Mouse (Mus musculus): Measurements from ENCODE around the gene Arf6.
"Not testable (repeated sequence)": the region's sequence is repeated elsewhere in the genome, so short reads cannot be mapped to it uniquely, and the experiment has no call there.

Arf6 gene

GRCm38 (mm10) chr12:69371854-69372671 is at the start of gene Arf6, which contains the start of gene Gm9887:
TSS of gene Arf6 (plus strand) at chr12:69372150.
TSS of gene Gm9887 (minus strand) at chr12:69372458.
- DNase-seq (ENCODE audit: low spot score in 2 of 2), result peak; percentile 99 to 100

- DNase-seq (ENCODE audit: low spot score in 2 of 2), result no peak
Measured at GRCm38 (mm10) chr12:69331187-69331586, 40.8 kb upstream of the Arf6 start.

GRCm38 (mm10) chr12:69332147-69332546 is 39.8 kb upstream of the Arf6 start:
- DNase-seq (ENCODE audit: low spot score in 2 of 2), result no peak

- DNase-seq (ENCODE audit: low spot score in 2 of 2), result peak; percentile 37 to 69
Measured at GRCm38 (mm10) chr12:69333547-69333946, 38.4 kb upstream of the Arf6 start.

GRCm38 (mm10) chr12:69349928-69350327 is 22.0 kb upstream of the Arf6 start:
- no peak for DNase-seq (ENCODE audit: low spot score in 2 of 2)

GRCm38 (mm10) chr12:69351685-69352084 is 20.3 kb upstream of the Arf6 start:
- DNase-seq (ENCODE audit: low spot score in 2 of 2), result no peak

- peak; percentile 85 to 89 for DNase-seq (ENCODE audit: low spot score in 2 of 2)
Measured at GRCm38 (mm10) chr12:69356546-69357299, 15.2 kb upstream of the Arf6 start, which contains the start of gene Nemf. TSS of gene Nemf (minus strand) at chr12:69357165.

- DNase-seq (ENCODE audit: low spot score in 2 of 2), result peak; percentile 31 to 70
Measured at GRCm38 (mm10) chr12:69357300-69357646, 14.7 kb upstream of the Arf6 start.

- peak in 1 of 2 experiments; percentile 48 for DNase-seq (ENCODE audit: low spot score in 2 of 2)
Measured at GRCm38 (mm10) chr12:69360655-69360996, 11.3 kb upstream of the Arf6 start.

GRCm38 (mm10) chr12:69360997-69361899 is 10.7 kb upstream of the Arf6 start:
- DNase-seq (ENCODE audit: low spot score in 2 of 2), result peak; percentile 100

GRCm38 (mm10) chr12:69361919-69362318 is 10.0 kb upstream of the Arf6 start:
- DNase-seq (ENCODE audit: low spot score in 2 of 2), result no peak

- DNase-seq (ENCODE audit: low spot score in 2 of 2), result no peak
Measured at GRCm38 (mm10) chr12:69362388-69362787, 9.6 kb upstream of the Arf6 start.

GRCm38 (mm10) chr12:69363110-69363509 is 8.8 kb upstream of the Arf6 start:
- not testable (repeated sequence) for DNase-seq (ENCODE audit: low spot score in 2 of 2)

- DNase-seq (ENCODE audit: low spot score in 2 of 2), result peak; percentile 87 to 92
Measured at GRCm38 (mm10) chr12:69363899-69364762, 7.8 kb upstream of the Arf6 start.

GRCm38 (mm10) chr12:69365757-69366156 is 6.2 kb upstream of the Arf6 start:
- no peak for DNase-seq (ENCODE audit: low spot score in 2 of 2)

GRCm38 (mm10) chr12:69366424-69366823 is 5.5 kb upstream of the Arf6 start:
- DNase-seq (ENCODE audit: low spot score in 2 of 2), result peak in 1 of 2 experiments; percentile 69

GRCm38 (mm10) chr12:69367557-69367956 is 4.4 kb upstream of the Arf6 start:
- no peak for DNase-seq (ENCODE audit: low spot score in 2 of 2)

GRCm38 (mm10) chr12:69370936-69371335 is 1.0 kb upstream of the Arf6 start:
- DNase-seq (ENCODE audit: low spot score in 2 of 2), result no peak

GRCm38 (mm10) chr12:69371421-69371853 is 513 bp upstream of the Arf6 start:
- DNase-seq (ENCODE audit: low spot score in 2 of 2), result peak; percentile 79 to 87

- peak in 1 of 2 experiments; percentile 79 for DNase-seq (ENCODE audit: low spot score in 2 of 2)
Measured at GRCm38 (mm10) chr12:69372731-69373331, 881 bp downstream of the Arf6 start.

Measured in spleen, postnatal 4 days (tissue).